7 mouse cellular contexts compared by ENCODE assay signal in the genomic region with DNA sequence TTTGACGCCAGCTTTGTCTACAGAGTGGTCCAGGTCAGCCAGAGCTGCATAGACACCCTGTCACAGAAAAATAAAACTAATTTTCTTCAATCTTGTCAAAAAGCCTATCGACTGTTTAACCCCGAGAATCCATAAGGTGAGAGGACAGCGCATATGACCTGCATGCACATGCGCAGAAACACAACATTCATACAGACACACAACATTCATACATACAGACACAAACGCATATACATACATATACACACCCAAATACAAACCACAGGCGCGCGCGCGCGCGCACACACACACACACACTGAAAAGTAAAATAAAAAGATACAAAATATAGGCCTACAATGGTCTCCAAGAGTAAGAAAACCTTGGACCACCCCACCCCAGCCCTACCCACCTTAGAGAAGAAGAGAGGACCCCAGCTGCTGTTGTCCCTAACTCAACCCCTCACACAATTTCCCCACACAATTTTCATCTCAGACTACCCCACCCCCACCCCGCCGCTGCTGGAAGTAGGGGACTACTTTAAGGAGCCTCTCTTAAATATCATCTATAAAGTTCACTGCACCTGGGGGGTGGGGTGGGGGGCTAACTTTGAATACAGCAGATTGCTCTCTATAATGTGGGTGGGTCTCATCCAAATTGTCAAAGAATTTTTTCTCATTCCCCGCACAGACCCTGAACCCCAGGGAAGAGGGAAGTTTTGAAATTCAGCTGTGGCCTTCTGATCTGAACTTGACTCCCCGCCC. TPM values are rescaled to one million over a fixed set of nuclear protein-coding genes. Genes with fewer than 3 reads are reported as not detected.
DNase-seq lines count a peak whose midpoint lies in the region; ATAC-seq and TF ChIP-seq lines count a peak whose summit lies in the region.

No protein-coding gene starts in this region.

- no peaks in the 10 kb centered on the region for H3K36me3 ChIP-seq in kidney, embryonic 14.5 days (ENCODE audit: control insufficient read depth, insufficient read depth, low read length)
- H3K36me3 ChIP-seq in MEL (ENCODE audit: control insufficient read depth in 1 of 2, insufficient read depth in 2 of 2, low read length in 2 of 2) (peaks cover 0 to 26% of the 10 kb centered on the region in 2 experiments; a peak in 2 of 4 replicates), macrophage (ENCODE audit: inconsistent target) (no peaks in the 10 kb centered on the region)

- 0 out of 2 replicates have a peak overlapping the region, but pooled peaks have one; percentile 19 for H3K4me2 ChIP-seq in kidney, embryonic 14.5 days (replicated peaks; ENCODE audit: low read depth, low read length)

- no peak for TF ChIP-seq RAD21 in MEL (IDR thresholded peaks at IDR 0.05; ENCODE audit: low read depth, low read length)

- H3K27me3 ChIP-seq in kidney, embryonic 14.5 days (ENCODE audit: control insufficient read depth, insufficient read depth, low read length): no peaks in the 10 kb centered on the region
- H3K27me3 ChIP-seq in MEL (ENCODE audit: control insufficient read depth in 1 of 2, insufficient read depth in 2 of 2, low read length in 2 of 2): no peaks in the 10 kb centered on the region

- no peak overlapping the region for H3K9ac ChIP-seq in kidney, embryonic 14.5 days (ENCODE audit: low read depth, low read length)
- peak overlapping the region; percentile 83 for H3K9ac ChIP-seq in MEL (ENCODE audit: control insufficient read depth, low read depth, low read length, poor library complexity, severe bottlenecking)

- no peak for DNase-seq in kidney, postnatal 10 days
- peak; percentile 82 for DNase-seq in MEL (ENCODE audit: low read depth, low spot score)
- DNase-seq in ovary, postnatal 36 days (ENCODE audit: low spot score): no peak

- 76% methylated on average over 17 of the region's 17 CpGs for WGBS in kidney, embryonic 14.5 days
- WGBS in macrophage (ENCODE audit: missing documents): 86% methylated on average over 16 of the region's 17 CpGs

- no peak for TF ChIP-seq CTCF in MEL (IDR thresholded peaks at IDR 0.05 in 2 of 3, conservative IDR thresholded peaks at IDR 0.05 in 1 of 3; ENCODE audit: control insufficient read depth in 1 of 3, insufficient read depth in 1 of 3, low read depth in 2 of 3, low read length in 3 of 3, poor library complexity in 1 of 3, severe bottlenecking in 1 of 3)
- no peak for TF ChIP-seq CTCF in embryonic fibroblast, embryonic 13.5 days (IDR thresholded peaks at IDR 0.05; ENCODE audit: borderline replicate concordance, insufficient read depth, low read length)

- peaks cover 31% of the 10 kb centered on the region for H3K4me1 ChIP-seq in kidney, embryonic 14.5 days (ENCODE audit: control insufficient read depth, insufficient read depth, low read length)
- peaks cover 13 to 28% of the 10 kb centered on the region in 2 experiments for H3K4me1 ChIP-seq in MEL (ENCODE audit: control insufficient read depth in 1 of 2, insufficient read depth in 2 of 2, low read length in 2 of 2)
- H3K4me1 ChIP-seq in embryonic fibroblast, embryonic 13.5 days (ENCODE audit: control insufficient read depth, insufficient read depth, low read length): peaks cover 11% of the 10 kb centered on the region

- no peaks in the 10 kb centered on the region for H3K9me3 ChIP-seq in kidney, embryonic 14.5 days (ENCODE audit: control insufficient read depth, low read length)
- H3K9me3 ChIP-seq in MEL (replicated peaks; ENCODE audit: insufficient read depth, low read length): no peaks in the 10 kb centered on the region

- ATAC-seq in kidney, embryonic 14.5 days (ENCODE audit: low FRiP score, low TSS enrichment): no peak
- no peak for ATAC-seq in cerebellum, adult (ENCODE audit: insufficient number of reproducible peaks, low FRiP score, low TSS enrichment)

- TF ChIP-seq POLR2A in MEL (IDR thresholded peaks at IDR 0.05; ENCODE audit: control insufficient read depth in 1 of 2, insufficient read depth in 1 of 2, low read depth in 1 of 2, low read length in 2 of 2, poor library complexity in 1 of 2): no peak; a peak in 1 of 4 replicates
- TF ChIP-seq POLR2A in embryonic fibroblast, embryonic 13.5 days (IDR thresholded peaks at IDR 0.05; ENCODE audit: low read depth, low read length): no peak

- H3K79me2 ChIP-seq in MEL (ENCODE audit: control insufficient read depth, insufficient read depth, low read length, poor library complexity): peaks cover 3% of the 10 kb centered on the region; the same call in 1 of the 2 replicates
- H3K79me2 ChIP-seq in macrophage (ENCODE audit: inconsistent target): no peaks in the 10 kb centered on the region

- no peak; a peak in 1 of 4 replicates for TF ChIP-seq EP300 in MEL (IDR thresholded peaks at IDR 0.05; ENCODE audit: low read depth in 1 of 2, low read length in 2 of 2)

- no peak overlapping the region for H3K4me3 ChIP-seq in kidney, embryonic 14.5 days (ENCODE audit: low read length)
- H3K4me3 ChIP-seq in MEL (ENCODE audit: control insufficient read depth in 1 of 2, insufficient read depth in 1 of 2, low read depth in 2 of 2, low read length in 2 of 2) (peak overlapping the region; percentile 71 to 83), macrophage (ENCODE audit: inconsistent target) (no peak overlapping the region)
- H3K4me3 ChIP-seq in embryonic fibroblast, embryonic 13.5 days (ENCODE audit: insufficient read depth, low read length): no peak overlapping the region

- H3K27ac ChIP-seq in kidney, embryonic 14.5 days (ENCODE audit: low read depth, low read length): peak overlapping the region; percentile 62; the same call in 1 of the 2 replicates
- H3K27ac ChIP-seq in MEL (ENCODE audit: control insufficient read depth, low read depth, low read length) (peak overlapping the region; percentile 97), macrophage (peak overlapping the region; percentile 91)
- H3K27ac ChIP-seq in embryonic fibroblast, embryonic 13.5 days (ENCODE audit: insufficient read depth, low read length): peak overlapping the region; percentile 66

TF ChIP-seq in MEL, 35 proteins besides CTCF, POLR2A, EP300 and RAD21:
- no peak for TF ChIP-seq MYB (IDR thresholded peaks at IDR 0.05; ENCODE audit: low read depth, low read length)
- TF ChIP-seq JUND (IDR thresholded peaks at IDR 0.05; ENCODE audit: low read depth, low read length): no peak
- TF ChIP-seq UBTF (IDR thresholded peaks at IDR 0.05; ENCODE audit: borderline replicate concordance, insufficient read depth, low read depth, low read length): no peak
- TF ChIP-seq CHD1 (IDR thresholded peaks at IDR 0.05; ENCODE audit: low read depth, low read length): no peak
- TF ChIP-seq ZKSCAN1 (IDR thresholded peaks at IDR 0.05; ENCODE audit: low read depth, low read length): no peak
- 0 out of 2 replicates have a peak, but pooled peaks have one; percentile 17 for TF ChIP-seq CHD2 (IDR thresholded peaks at IDR 0.05; ENCODE audit: low read length)
- no peak for TF ChIP-seq TCF12 (IDR thresholded peaks at IDR 0.05; ENCODE audit: low read depth, low read length)
- TF ChIP-seq MEF2A (IDR thresholded peaks at IDR 0.05; ENCODE audit: extremely low read depth, insufficient replicate concordance, low read depth, low read length, poor library complexity, severe bottlenecking): no peak
- TF ChIP-seq KAT2A (conservative IDR thresholded peaks at IDR 0.05; ENCODE audit: low read depth, low read length): no peak
- peak; percentile 81 for TF ChIP-seq NRF1 (IDR thresholded peaks at IDR 0.05; ENCODE audit: insufficient read depth, low read depth, low read length, poor library complexity, severe bottlenecking)
- TF ChIP-seq USF1 (IDR thresholded peaks at IDR 0.05; ENCODE audit: low read depth, low read length): peak; percentile 74
- TF ChIP-seq RCOR1 (IDR thresholded peaks at IDR 0.05; ENCODE audit: low read depth, low read length): no peak
- peak; percentile 81 for TF ChIP-seq MAX (IDR thresholded peaks at IDR 0.05; ENCODE audit: low read length)
- TF ChIP-seq NELFE (IDR thresholded peaks at IDR 0.05; ENCODE audit: low read depth, low read length): peak; percentile 18; the same call in 1 of the 2 replicates
- TF ChIP-seq ZC3H11A (IDR thresholded peaks at IDR 0.05; ENCODE audit: low read depth, low read length): no peak
- TF ChIP-seq MYC (IDR thresholded peaks at IDR 0.05; ENCODE audit: low read depth, low read length): no peak
- peak; percentile 9; the same call in 1 of the 2 replicates for TF ChIP-seq HCFC1 (IDR thresholded peaks at IDR 0.05; ENCODE audit: low read depth, low read length)
- TF ChIP-seq GABPA (IDR thresholded peaks at IDR 0.05; ENCODE audit: low read depth, low read length): no peak
- no peak for TF ChIP-seq SMC3 (IDR thresholded peaks at IDR 0.05; ENCODE audit: low read depth, low read length)
- TF ChIP-seq SIN3A (IDR thresholded peaks at IDR 0.05; ENCODE audit: low read length): no peak; the same call in 1 of the 2 replicates

RNA-seq across cellular contexts. Expression of a gene that starts 52.2 kb away (rescaled TPM):
- 43.7 and 70.9 TPM in 2 replicates for polyA plus RNA-seq in kidney, embryonic 14.5 days (2014; fragmentation: Nextera tagmentation; extraction: Ambion mirVana)
- total RNA-seq in MEL (2012; rRNA removed): 9.9 and 16.9 TPM in 2 replicates
- polyA plus RNA-seq in MEL (2012; ENCODE audit: insufficient read depth in 1 of 2, insufficient read length in 2 of 2, low read depth in 1 of 2, low replicate concordance in 2 of 2, missing spikeins in 1 of 2) (100 to 1,000 TPM in 1 of 2 experiments, 10 to 100 TPM in 1; 21.4 to 275 TPM), macrophage (2018) (11.4 to 34.5 TPM (median 15.8 TPM) in 3 replicates)
- polyA plus RNA-seq in embryonic fibroblast, embryonic 13.5 days (2011; ENCODE audit: insufficient read length, low read depth, missing spikeins): 45.2 and 51.4 TPM in 2 replicates
- total RNA-seq in macrophage (2018; cell fraction: chromatin; rRNA removed): 100 to 1,000 TPM; 403 to 732 (median 510) TPM
- 10 to 100 TPM; 21.1 to 41.7 (median 26.6) TPM for total RNA-seq in macrophage (2018; cell fraction: cytosol; rRNA removed)
- 100 to 1,000 TPM; 110 to 331 (median 224) TPM for total RNA-seq in macrophage (2018; cell fraction: nucleus; rRNA removed)

Comparison
In these comparisons a context has a peak if more than half of its experiments do, and no peak if none do; other contexts are left out.
1. H3K4me3 ChIP-seq: peak in MEL (2 of 2); none in kidney, embryonic 14.5 days (single experiment), embryonic fibroblast, embryonic 13.5 days (single experiment) and macrophage (single experiment).
2. Peak in every context shown above with its lines, with median percentiles within 50 percentile points of each other: H3K27ac ChIP-seq.